In the genomic region with DNA sequence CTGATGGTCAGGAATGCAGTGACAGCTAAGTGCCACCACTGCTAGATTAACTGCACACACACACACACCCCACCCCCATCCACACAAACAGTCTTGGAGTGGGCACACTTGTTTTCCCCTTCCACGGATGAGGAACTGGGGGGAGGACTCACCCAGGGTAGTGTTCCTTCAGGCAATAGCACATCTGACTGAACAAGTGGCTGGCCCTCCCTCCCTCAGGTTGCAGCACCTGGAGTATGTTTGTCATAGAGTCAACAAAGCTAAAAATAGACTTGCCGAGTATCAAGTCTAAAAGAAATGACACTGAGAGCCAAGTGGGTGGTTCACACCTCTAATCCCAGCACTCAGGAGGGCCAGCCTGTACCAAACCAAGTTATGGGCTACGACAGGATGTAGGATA, we compare ENCODE assay signal across 11 mouse cellular contexts.
A peak's percentile ranks its signal among the peaks of the same experiment; 100 is the strongest.
DNase-seq lines count a peak whose midpoint lies in the region; ATAC-seq lines count a peak whose summit lies in the region.
"Had no signal": no experiment of that assay in that cellular context is flagged by ENCODE, and none has a peak within 500 bp of the region (broad histone marks: within the 10 kb centered on the region; RNA-seq: fewer than 3 reads in every experiment).

No protein-coding gene starts in this region.

- H3K27me3 ChIP-seq in lung, embryonic 15.5 days, result no peaks in the 10 kb centered on the region
- H3K27me3 ChIP-seq in hindbrain, embryonic 12.5 days, result no peaks in the 10 kb centered on the region

- peak; percentile 23 for DNase-seq in gastrocnemius, adult 18-20 months (ENCODE audit: low spot score)
- DNase-seq in gastrocnemius, postnatal 10 days, result no peak
- peak; percentile 34 for DNase-seq in urinary bladder, postnatal 14 days (ENCODE audit: low spot score)
- DNase-seq in urinary bladder, postnatal 10 days (ENCODE audit: low spot score), result no peak
- no peak for DNase-seq in layer of hippocampus, postnatal 25 days (ENCODE audit: extremely low spot score in 1 of 2, low spot score in 1 of 2)
- DNase-seq: adrenal gland, postnatal 10 days; cerebellum, postnatal 25 days; right cerebral cortex, postnatal 4 days had no signal

- no peak overlapping the region for H3K4me2 ChIP-seq in lung, embryonic 15.5 days
- no peak overlapping the region for H3K4me2 ChIP-seq in hindbrain, embryonic 12.5 days (replicated peaks)

- ATAC-seq in lung, embryonic 15.5 days (ENCODE audit: borderline replicate concordance, extremely low read depth, low FRiP score, low TSS enrichment), result peak; percentile 43; the same call in 1 of the 2 replicates
- ATAC-seq in megakaryocyte, adult 5-6 weeks (ENCODE audit: poor library complexity, severe bottlenecking), result no peak
- no peak for ATAC-seq in hindbrain, embryonic 12.5 days (ENCODE audit: low FRiP score)

- H3K9me3 ChIP-seq in lung, embryonic 15.5 days, result no peaks in the 10 kb centered on the region
- H3K9me3 ChIP-seq in hindbrain, embryonic 12.5 days (replicated peaks), result no peaks in the 10 kb centered on the region

- H3K36me3 ChIP-seq in lung, embryonic 15.5 days, result no peaks in the 10 kb centered on the region
- H3K36me3 ChIP-seq in hindbrain, embryonic 12.5 days, result no peaks in the 10 kb centered on the region

- peaks cover 42% of the 10 kb centered on the region for H3K4me1 ChIP-seq in lung, embryonic 15.5 days
- peaks cover 14% of the 10 kb centered on the region for H3K4me1 ChIP-seq in hindbrain, embryonic 12.5 days

- 15% methylated on average over 3 of the region's 3 CpGs for WGBS in lung, embryonic 15.5 days
- WGBS in hindbrain, embryonic 12.5 days, result 71% methylated on average over 3 of the region's 3 CpGs

- H3K9ac ChIP-seq in lung, embryonic 15.5 days, result no peak overlapping the region
- H3K9ac ChIP-seq in hindbrain, embryonic 12.5 days, result no peak overlapping the region

- no peak overlapping the region for H3K4me3 ChIP-seq in lung, embryonic 15.5 days
- H3K4me3 ChIP-seq in hindbrain, embryonic 12.5 days, result no peak overlapping the region

- peak overlapping the region; percentile 80 for H3K27ac ChIP-seq in lung, embryonic 15.5 days
- no peak overlapping the region for H3K27ac ChIP-seq in hindbrain, embryonic 12.5 days

Comparison
In these comparisons a context has a peak if more than half of its experiments do, and no peak if none do; other contexts are left out.
1. DNase-seq: peak in gastrocnemius, adult 18-20 months (single experiment) and urinary bladder, postnatal 14 days (single experiment); none in gastrocnemius, postnatal 10 days (single experiment), urinary bladder, postnatal 10 days (single experiment) and layer of hippocampus, postnatal 25 days (0 of 2).